Mouse (Mus musculus): Measurements from ENCODE around the gene Gm36079. TPM values are rescaled to one million over a fixed set of nuclear protein-coding genes. Genes with fewer than 3 reads are reported as not detected.

Gene Gm36079
- polyA plus RNA-seq, 1 experiment from 2014 or later: not detected

Other genes with a start within 250 kb of the Gm36079 start
- gene Zfp131, start 236.1 kb downstream of the Gm36079 start, polyA plus RNA-seq (2015; fragmentation: Nextera tagmentation; extraction: Ambion mirVana): 28.3 and 30.3 TPM in 2 replicates
- gene AF067063, start 196.8 kb downstream of the Gm36079 start, polyA plus RNA-seq (2015; fragmentation: Nextera tagmentation; extraction: Ambion mirVana): not detected in 2 replicates
- not detected in 2 replicates for gene D13Ertd608e, start 191.0 kb downstream of the Gm36079 start, polyA plus RNA-seq (2015; fragmentation: Nextera tagmentation; extraction: Ambion mirVana)
- not detected in 2 replicates for gene Tcstv1, start 132.2 kb downstream of the Gm36079 start, polyA plus RNA-seq (2015; fragmentation: Nextera tagmentation; extraction: Ambion mirVana)
- gene Gm21761, start 97.7 kb downstream of the Gm36079 start, polyA plus RNA-seq (2015; fragmentation: Nextera tagmentation; extraction: Ambion mirVana): not detected in 2 replicates
- gene B020031M17Rik, start 76.2 kb downstream of the Gm36079 start, polyA plus RNA-seq (2015; fragmentation: Nextera tagmentation; extraction: Ambion mirVana): not detected in 2 replicates
- gene Gm21188, start 25.2 kb upstream of the Gm36079 start, polyA plus RNA-seq (2015; fragmentation: Nextera tagmentation; extraction: Ambion mirVana): not detected in 2 replicates
- gene Gm20767, start 113.2 kb upstream of the Gm36079 start, polyA plus RNA-seq (2015; fragmentation: Nextera tagmentation; extraction: Ambion mirVana): not detected in 2 replicates
- not detected in 2 replicates for gene Gm21818, start 145.4 kb upstream of the Gm36079 start, polyA plus RNA-seq (2015; fragmentation: Nextera tagmentation; extraction: Ambion mirVana)
- not detected in 2 replicates for gene Gm21762, start 188.9 kb upstream of the Gm36079 start, polyA plus RNA-seq (2015; fragmentation: Nextera tagmentation; extraction: Ambion mirVana)
- not detected in 2 replicates for gene Gm21731, start 212.1 kb upstream of the Gm36079 start, polyA plus RNA-seq (2015; fragmentation: Nextera tagmentation; extraction: Ambion mirVana)
- gene AF067061, start 236.1 kb upstream of the Gm36079 start, polyA plus RNA-seq (2015; fragmentation: Nextera tagmentation; extraction: Ambion mirVana): not detected in 2 replicates

Data from kidney, embryonic 16.5 days (tissue).